Mouse (Mus musculus) olfactory bulb, adult 2 months (tissue): ENCODE results near the gene Zfp277. TPM values are rescaled to one million over a fixed set of nuclear protein-coding genes. Genes with fewer than 3 reads are reported as not detected.

ENCODE experiments used
- H3K27ac ChIP-seq: fragments of 200-500 bp; 2 replicates; pipeline ENCODE4 v1.5.1; 2012; ENCODE audit warnings: low read depth, low read length; ENCODE audit not compliant: insufficient read depth
- H3K4me1 ChIP-seq: fragments of 200-500 bp; 2 replicates; pipeline ENCODE4 v1.6.1; 2012; ENCODE audit warnings: low read length; ENCODE audit not compliant: control insufficient read depth, insufficient read depth
- H3K4me3 ChIP-seq: fragments of 200-500 bp; 2 replicates; pipeline ENCODE4 v1.5.1; 2012; ENCODE audit warnings: mild to moderate bottlenecking, low read depth, low read length, moderate library complexity; ENCODE audit not compliant: insufficient read depth
- CTCF ChIP-seq: fragments of 200-500 bp; IDR thresholded peaks from 2 replicates; pipeline ENCODE4 v1.5.1; 2012; ENCODE audit warnings: low read depth, mild to moderate bottlenecking, low read length, moderate library complexity; ENCODE audit not compliant: insufficient read depth
- POLR2A ChIP-seq: fragments of 200-500 bp; IDR thresholded peaks from 2 replicates; pipeline ENCODE4 v1.6.1; 2012; ENCODE audit warnings: mild to moderate bottlenecking, low read depth, low read length, moderate library complexity; ENCODE audit not compliant: insufficient read depth
- WGBS: fragments of 180-500 bp; shearing (Covaris S2); methylation state at CpG from one replicate; pipeline ENCODE4 v1.1.7; 2018; 5-methylcytosine and 5-hydroxymethylcytosine counted together
- polyA plus RNA-seq: library from polyadenylated mRNA; stranded (reverse); fragments of >200 nt; gene quantifications from 2 replicates; pipeline ENCODE4 v1.2.4, GENCODE M21; 2012; ENCODE audit warnings: low replicate concordance; ENCODE audit not compliant: missing spikeins, insufficient read depth, insufficient read length

Gene Zfp277
- polyA plus RNA-seq, 1 experiment: not detected

DNA sequence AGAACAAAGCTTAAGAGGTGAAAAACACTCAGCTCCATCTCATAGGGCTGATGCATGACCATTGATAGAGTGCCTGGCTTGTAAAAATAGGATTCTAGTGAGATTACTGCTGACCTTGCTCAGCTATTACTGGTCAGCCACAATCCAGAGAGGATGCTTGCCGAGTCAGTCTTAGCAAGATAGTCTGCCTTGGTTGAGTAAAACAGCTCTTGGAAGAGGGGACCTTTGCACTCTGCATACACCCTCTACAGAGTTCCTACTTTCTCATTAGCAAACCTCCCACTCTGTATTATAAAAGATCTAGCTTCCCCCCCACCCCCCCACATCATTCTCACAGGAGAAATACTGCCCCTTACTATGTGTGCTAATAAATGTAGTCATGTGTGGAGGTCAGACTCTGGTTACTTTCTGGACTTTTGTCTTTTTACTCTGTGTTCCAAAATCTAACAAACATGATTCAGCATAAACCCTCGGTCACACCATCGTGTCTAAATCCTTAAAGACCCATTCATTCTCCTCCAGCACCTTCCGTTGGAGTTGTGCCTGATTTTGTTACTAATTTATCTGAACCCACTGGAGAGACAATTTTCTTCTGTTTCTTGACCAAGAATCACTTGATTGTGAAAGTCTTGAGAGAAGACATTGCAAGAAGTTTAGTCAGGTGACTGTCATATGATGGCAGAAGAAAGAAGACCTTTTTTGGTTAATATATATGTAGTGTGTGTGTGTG, 164.9 kb downstream of the Zfp277 start:
- peaks cover 2% of the 10 kb centered on the region; the same call in 1 of the 2 replicates for H3K4me1 ChIP-seq
- 76% methylated on average over 4 of the region's 4 CpGs for WGBS
- no peak overlapping the region for H3K27ac ChIP-seq
- no peak for TF ChIP-seq CTCF
- TF ChIP-seq POLR2A: no peak
- no peak overlapping the region for H3K4me3 ChIP-seq

DNA sequence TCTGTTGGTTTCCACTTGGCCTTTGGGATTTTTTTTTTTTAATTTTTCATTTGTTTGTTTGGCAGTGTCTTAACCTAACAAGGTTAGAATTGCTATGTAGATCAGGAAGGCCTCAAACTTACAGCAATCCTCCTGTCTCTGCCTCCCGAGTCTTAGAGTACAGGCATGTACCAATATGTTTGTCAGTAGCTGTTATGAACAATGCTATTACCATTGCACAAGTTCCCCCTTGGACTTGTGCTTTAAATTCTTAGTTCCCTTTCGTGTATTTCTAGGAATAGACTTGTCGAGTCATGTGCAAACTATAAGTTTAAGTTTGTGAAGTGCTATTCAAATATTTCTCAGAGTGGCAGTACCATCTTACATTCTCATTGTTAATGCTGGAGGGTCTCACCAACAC, 168.1 kb downstream of the Zfp277 start:
- peaks cover 2% of the 10 kb centered on the region; the same call in 1 of the 2 replicates for H3K4me1 ChIP-seq
- WGBS: 97% methylated on average over 3 of the region's 3 CpGs

DNA sequence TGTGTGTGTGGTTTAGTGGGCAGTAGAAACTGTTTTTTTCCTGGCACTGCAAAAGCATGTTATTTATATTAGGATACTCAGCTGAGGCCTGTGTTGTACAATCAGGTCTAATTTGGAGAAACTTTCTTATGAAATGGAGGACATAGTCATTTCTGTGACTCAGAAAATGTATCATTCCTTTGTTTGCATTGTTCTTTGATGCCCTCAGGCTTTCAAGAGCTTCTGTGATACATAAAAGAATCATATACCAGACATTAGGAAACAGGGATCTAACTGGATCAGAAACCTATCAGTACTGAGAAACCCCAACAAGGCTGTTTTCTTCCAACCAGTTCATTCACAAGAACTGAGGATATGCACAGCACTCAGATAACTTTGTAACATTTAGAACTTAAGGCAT, 170.8 kb downstream of the Zfp277 start:
- TF ChIP-seq POLR2A (no peak), CTCF (no peak)
- H3K4me1 ChIP-seq: no peaks in the 10 kb centered on the region
- no peak overlapping the region for H3K27ac ChIP-seq
- H3K4me3 ChIP-seq: no peak overlapping the region

More for the DNA sequence above, 168.1 kb downstream of the Zfp277 start:
- H3K4me3 ChIP-seq: no peak overlapping the region
- H3K27ac ChIP-seq: no peak overlapping the region
- no peak for TF ChIP-seq POLR2A
- TF ChIP-seq CTCF: no peak

DNA sequence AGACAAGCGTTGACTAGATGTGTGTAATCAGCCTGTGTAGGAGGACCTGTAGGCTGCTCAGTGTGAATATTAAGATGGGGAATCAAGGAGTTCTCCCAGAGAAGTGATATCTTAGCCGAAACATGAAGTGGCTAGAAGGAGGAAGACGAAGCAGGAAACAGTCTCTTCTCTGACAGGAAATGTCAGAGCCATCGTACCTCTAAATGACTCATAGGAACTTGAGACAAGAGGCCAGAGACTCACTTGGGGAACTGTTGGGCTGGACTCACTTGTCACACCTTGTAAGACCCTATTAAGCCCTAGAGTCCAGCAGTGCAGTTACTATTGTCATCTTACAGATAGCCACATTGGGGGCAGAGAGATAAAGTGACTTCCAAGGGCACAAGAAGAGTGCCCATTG, 172.4 kb downstream of the Zfp277 start:
- TF ChIP-seq CTCF: no peak
- H3K4me1 ChIP-seq: no peaks in the 10 kb centered on the region
- H3K27ac ChIP-seq: no peak overlapping the region
- WGBS: 93% methylated on average over 4 of the region's 4 CpGs
- H3K4me3 ChIP-seq: no peak overlapping the region

DNA sequence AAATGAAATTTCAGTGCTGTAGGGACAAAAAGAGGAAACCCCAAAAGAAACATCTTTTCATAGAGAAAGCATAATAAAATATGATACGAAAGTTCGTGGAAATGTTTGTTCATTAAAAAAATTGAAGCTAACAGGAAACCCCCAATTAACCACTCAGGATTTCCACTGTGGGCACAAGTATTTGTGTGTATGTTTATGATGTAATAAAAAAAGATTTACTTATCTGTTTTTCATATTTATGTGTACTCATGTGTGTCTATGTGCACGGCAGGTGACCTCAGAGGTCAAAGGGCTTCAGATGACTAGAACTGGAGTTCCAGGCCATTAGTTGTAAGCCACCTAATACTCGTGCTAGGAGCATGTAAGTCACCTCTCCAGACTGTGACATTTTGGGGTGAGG, 173.0 kb downstream of the Zfp277 start:
- H3K4me1 ChIP-seq: no peaks in the 10 kb centered on the region
- WGBS: 90% methylated on average over 4 of the region's 4 CpGs
- H3K27ac ChIP-seq: no peak overlapping the region
- no peak for TF ChIP-seq POLR2A
- no peak for TF ChIP-seq CTCF
- H3K4me3 ChIP-seq: no peak overlapping the region

DNA sequence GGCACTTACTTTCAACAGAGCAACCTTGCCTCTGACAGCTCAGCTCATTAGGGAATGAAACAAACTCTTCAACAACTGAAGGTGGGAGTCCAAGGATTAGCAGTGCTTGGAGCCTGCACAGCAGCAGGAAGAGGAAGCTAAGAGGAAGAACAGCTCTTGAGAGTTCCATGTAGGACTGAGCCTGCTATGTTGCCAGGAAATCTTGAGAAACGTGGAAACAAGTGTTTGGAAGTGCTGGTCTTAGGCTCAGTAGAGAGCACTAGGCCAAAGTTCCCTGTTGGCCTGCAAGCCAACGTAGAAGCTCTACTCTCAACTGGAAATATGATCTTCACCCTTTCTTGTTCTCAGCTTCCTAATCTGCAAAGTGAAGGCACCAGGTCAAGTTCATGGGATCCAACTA, 177.4 kb downstream of the Zfp277 start:
- 87% methylated on average over 2 of the region's 2 CpGs for WGBS
- H3K4me1 ChIP-seq: peaks cover 2% of the 10 kb centered on the region; the same call in 1 of the 2 replicates
- no peak for TF ChIP-seq POLR2A
- TF ChIP-seq CTCF: no peak
- H3K27ac ChIP-seq: no peak overlapping the region
- no peak overlapping the region for H3K4me3 ChIP-seq

Other genes starting within 250 kb of the Zfp277 start
- gene Lsmem1, start 246.4 kb downstream of the Zfp277 start, polyA plus RNA-seq: not detected in 2 replicates
- not detected in 2 replicates for gene Ifrd1, start 197.4 kb downstream of the Zfp277 start, polyA plus RNA-seq
- not detected in 2 replicates for gene Dock4, start 50 bp upstream of the Zfp277 start, polyA plus RNA-seq